ENCODE assay signal across 9 mouse cellular contexts in genomic region chr5:4918376-4918775, GRCm38 (mm10).
DNase-seq lines count a peak whose midpoint lies in the region; ATAC-seq lines count a peak whose summit lies in the region.
"Had no signal": no experiment of that assay in that cellular context is flagged by ENCODE, and none has a peak within 500 bp of the region (broad histone marks: within the 10 kb centered on the region; RNA-seq: fewer than 3 reads in every experiment).

No protein-coding gene starts in this region.

- no peaks in the 10 kb centered on the region for H3K9me3 ChIP-seq in intestine, embryonic 14.5 days (ENCODE audit: control insufficient read depth, low read length)
- no peaks in the 10 kb centered on the region for H3K9me3 ChIP-seq in intestine, embryonic 15.5 days
- H3K9me3 ChIP-seq: limb, embryonic 15.5 days had no signal

- no peak overlapping the region for H3K9ac ChIP-seq in intestine, embryonic 14.5 days (ENCODE audit: low read length)
- H3K9ac ChIP-seq in intestine, embryonic 15.5 days = no peak overlapping the region
- H3K9ac ChIP-seq: limb, embryonic 15.5 days had no signal

- no peak for ATAC-seq in intestine, embryonic 14.5 days (replicated peaks; ENCODE audit: low FRiP score, low TSS enrichment, low read depth)
- ATAC-seq in intestine, embryonic 15.5 days = no peak

- 13% methylated on average over 6 of the region's 6 CpGs for WGBS in intestine, embryonic 14.5 days
- WGBS in intestine, embryonic 15.5 days = 13% methylated on average over 6 of the region's 6 CpGs
- WGBS in large intestine, adult 2 months = 12% methylated on average over 6 of the region's 6 CpGs

- no peak overlapping the region for H3K4me3 ChIP-seq in intestine, embryonic 14.5 days (ENCODE audit: low read depth, low read length)
- no peak overlapping the region for H3K4me3 ChIP-seq in intestine, embryonic 15.5 days (replicated peaks)
- H3K4me3 ChIP-seq: limb, embryonic 15.5 days had no signal

- H3K4me2 ChIP-seq in intestine, embryonic 14.5 days (ENCODE audit: low read length) = no peak overlapping the region
- H3K4me2 ChIP-seq in intestine, embryonic 15.5 days (replicated peaks) = no peak overlapping the region
- H3K4me2 ChIP-seq: limb, embryonic 15.5 days had no signal

- peak; percentile 80 for DNase-seq in intestine, embryonic 14.5 days (ENCODE audit: low spot score)
- DNase-seq in adipocyte (ENCODE audit: low spot score) = peak; percentile 91
- peak; percentile 63 to 77 for DNase-seq in cerebellum, postnatal 36 days
- peak; percentile 18 for DNase-seq in gastrocnemius, postnatal 25 days
- DNase-seq in large intestine, adult 2 months (ENCODE audit: low read depth, low spot score) = peak; percentile 22
- peak; percentile 69 for DNase-seq in lung, postnatal 14 days
- peak; percentile 50 for DNase-seq in right cerebral cortex, postnatal 25 days

- no peak overlapping the region for H3K27ac ChIP-seq in intestine, embryonic 14.5 days (ENCODE audit: low read depth)
- no peak overlapping the region for H3K27ac ChIP-seq in intestine, embryonic 15.5 days
- H3K27ac ChIP-seq: limb, embryonic 15.5 days had no signal

- no peaks in the 10 kb centered on the region for H3K4me1 ChIP-seq in intestine, embryonic 14.5 days (replicated peaks; ENCODE audit: control insufficient read depth, insufficient read depth, low read length)
- no peaks in the 10 kb centered on the region for H3K4me1 ChIP-seq in intestine, embryonic 15.5 days (replicated peaks)
- H3K4me1 ChIP-seq: limb, embryonic 15.5 days had no signal

- H3K27me3 ChIP-seq in intestine, embryonic 14.5 days (replicated peaks; ENCODE audit: control insufficient read depth, insufficient read depth, low read length) = no peaks in the 10 kb centered on the region
- H3K27me3 ChIP-seq in intestine, embryonic 15.5 days (replicated peaks) = no peaks in the 10 kb centered on the region
- H3K27me3 ChIP-seq: limb, embryonic 15.5 days had no signal

- no peaks in the 10 kb centered on the region for H3K36me3 ChIP-seq in intestine, embryonic 14.5 days (ENCODE audit: control insufficient read depth, insufficient read depth, low read length)
- H3K36me3 ChIP-seq in intestine, embryonic 15.5 days = no peaks in the 10 kb centered on the region
- H3K36me3 ChIP-seq: limb, embryonic 15.5 days had no signal

Comparison
In these comparisons a context has a peak if more than half of its experiments do, and no peak if none do; other contexts are left out.
1. DNase-seq: peak in every context shown above with its lines; median percentile 91 in adipocyte; 80 in intestine, embryonic 14.5 days; 70 in cerebellum, postnatal 36 days; 69 in lung, postnatal 14 days; 50 in right cerebral cortex, postnatal 25 days; 22 in large intestine, adult 2 months; 18 in gastrocnemius, postnatal 25 days.